Mouse (Mus musculus): ENCODE measurements at regions not wholly inside any gene's neighbourhood (a gene's known extent, or its start where the extent isn't known, plus 50 kb on each side); places are given as distances from the start of the nearest gene placed in this dataset.
A peak's percentile ranks its signal among the peaks of the same experiment; 100 is the strongest.

GRCm38 (mm10) chr3:37858624-37859302 lies 134.5 kb upstream of the Gm5148 start:
- ATAC-seq (no peak), DNase-seq (ENCODE audit: low spot score) (no peak)
- no peaks in the 10 kb centered on the region for H3K27me3 ChIP-seq (replicated peaks; ENCODE audit: insufficient read depth, low read length)
- no peaks in the 10 kb centered on the region for H3K9me3 ChIP-seq (ENCODE audit: low read length)
- no peak overlapping the region for H3K9ac ChIP-seq (replicated peaks; ENCODE audit: low read depth)
- TF ChIP-seq CTCF (IDR thresholded peaks at IDR 0.05) = no peak
- TF ChIP-seq EP300 (IDR thresholded peaks at IDR 0.05) = no peak
- H3K4me1 ChIP-seq (ENCODE audit: insufficient read depth, low read depth, low read length) = peaks cover 2% of the 10 kb centered on the region; the same call in 1 of the 2 replicates
- no peak overlapping the region for H3K4me3 ChIP-seq (ENCODE audit: low read depth, low read length)
- H3K4me2 ChIP-seq (replicated peaks; ENCODE audit: low read depth, low read length) = no peak overlapping the region
- no peaks in the 10 kb centered on the region for H3K36me3 ChIP-seq (ENCODE audit: insufficient read depth, low read length)
- H3K27ac ChIP-seq (ENCODE audit: low read length) = no peak overlapping the region
- 88% methylated on average over 6 of the region's 6 CpGs for WGBS

DNA sequence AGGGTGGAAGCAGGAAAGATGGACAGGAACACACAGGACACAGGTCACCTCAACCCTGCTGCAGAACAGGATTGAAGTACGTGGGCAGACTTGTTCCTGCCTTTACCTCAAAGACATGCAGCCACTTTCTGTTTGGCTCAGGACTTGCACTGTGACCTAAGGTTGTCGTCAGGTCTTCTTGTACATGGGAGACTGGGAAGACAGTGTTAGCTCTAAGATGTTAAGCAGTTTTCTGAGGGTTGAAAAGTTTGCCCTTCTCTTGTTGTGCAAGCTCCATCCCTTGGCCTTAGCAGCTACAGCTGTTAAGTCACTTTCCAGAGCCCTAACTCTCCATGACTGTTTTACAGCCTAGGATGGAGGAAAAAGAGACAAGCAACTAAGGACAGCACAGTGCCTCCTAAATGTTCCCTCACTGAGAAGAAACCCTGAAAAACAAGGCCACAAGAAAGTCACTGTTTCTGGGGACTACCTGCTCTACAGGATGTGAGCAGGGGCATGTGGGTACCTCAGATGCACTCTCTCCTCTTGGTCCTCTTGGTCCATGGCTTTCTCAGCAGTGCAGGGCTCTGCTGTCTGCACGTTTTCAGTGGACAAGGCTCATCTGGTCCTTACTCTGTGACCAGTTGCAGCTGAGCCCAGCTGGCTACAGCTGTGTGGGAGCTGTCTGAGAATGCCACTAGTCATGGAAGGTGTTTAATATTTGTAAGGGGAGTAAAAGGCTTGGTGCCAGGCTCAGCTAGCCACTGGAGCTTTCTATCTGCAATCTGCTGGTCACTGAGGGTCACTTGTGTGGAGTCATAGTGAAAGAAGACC lies 122.1 kb upstream of the Gm5148 start:
- no peak overlapping the region for H3K9ac ChIP-seq (replicated peaks; ENCODE audit: low read depth)
- no peak for TF ChIP-seq EP300 (IDR thresholded peaks at IDR 0.05)
- TF ChIP-seq CTCF (IDR thresholded peaks at IDR 0.05) = no peak
- no peaks in the 10 kb centered on the region for H3K36me3 ChIP-seq (ENCODE audit: insufficient read depth, low read length)
- DNase-seq (ENCODE audit: low spot score) (peak; percentile 53), ATAC-seq (peak; percentile 76)
- WGBS = 48% methylated on average over 3 of the region's 3 CpGs
- H3K4me3 ChIP-seq (ENCODE audit: low read depth, low read length) = no peak overlapping the region
- no peak overlapping the region for H3K27ac ChIP-seq (ENCODE audit: low read length)
- H3K4me1 ChIP-seq (ENCODE audit: insufficient read depth, low read depth, low read length) = no peaks in the 10 kb centered on the region
- no peaks in the 10 kb centered on the region for H3K9me3 ChIP-seq (ENCODE audit: low read length)
- no peaks in the 10 kb centered on the region for H3K27me3 ChIP-seq (replicated peaks; ENCODE audit: insufficient read depth, low read length)
- no peak overlapping the region for H3K4me2 ChIP-seq (replicated peaks; ENCODE audit: low read depth, low read length)

GRCm38 (mm10) chr3:37845313-37846023 lies 121.2 kb upstream of the Gm5148 start:
- ATAC-seq (peak; percentile 55), DNase-seq (ENCODE audit: low spot score) (peak; percentile 59)
- Histone ChIP-seq H3K27ac (ENCODE audit: low read length) (peak overlapping the region; percentile 1; the same call in 1 of the 2 replicates), H3K4me3 (ENCODE audit: low read depth, low read length) (no peak overlapping the region), H3K4me2 (replicated peaks; ENCODE audit: low read depth, low read length) (no peak overlapping the region), H3K9ac (replicated peaks; ENCODE audit: low read depth) (no peak overlapping the region), H3K9me3 (ENCODE audit: low read length) (no peaks in the 10 kb centered on the region), H3K36me3 (ENCODE audit: insufficient read depth, low read length) (no peaks in the 10 kb centered on the region), H3K27me3 (replicated peaks; ENCODE audit: insufficient read depth, low read length) (no peaks in the 10 kb centered on the region), H3K4me1 (ENCODE audit: insufficient read depth, low read depth, low read length) (no peaks in the 10 kb centered on the region)
- WGBS = 53% methylated on average over 11 of the region's 11 CpGs
- no peak for TF ChIP-seq CTCF (IDR thresholded peaks at IDR 0.05)
- TF ChIP-seq EP300 (IDR thresholded peaks at IDR 0.05) = peak; percentile 35; the same call in 1 of the 2 replicates

DNA sequence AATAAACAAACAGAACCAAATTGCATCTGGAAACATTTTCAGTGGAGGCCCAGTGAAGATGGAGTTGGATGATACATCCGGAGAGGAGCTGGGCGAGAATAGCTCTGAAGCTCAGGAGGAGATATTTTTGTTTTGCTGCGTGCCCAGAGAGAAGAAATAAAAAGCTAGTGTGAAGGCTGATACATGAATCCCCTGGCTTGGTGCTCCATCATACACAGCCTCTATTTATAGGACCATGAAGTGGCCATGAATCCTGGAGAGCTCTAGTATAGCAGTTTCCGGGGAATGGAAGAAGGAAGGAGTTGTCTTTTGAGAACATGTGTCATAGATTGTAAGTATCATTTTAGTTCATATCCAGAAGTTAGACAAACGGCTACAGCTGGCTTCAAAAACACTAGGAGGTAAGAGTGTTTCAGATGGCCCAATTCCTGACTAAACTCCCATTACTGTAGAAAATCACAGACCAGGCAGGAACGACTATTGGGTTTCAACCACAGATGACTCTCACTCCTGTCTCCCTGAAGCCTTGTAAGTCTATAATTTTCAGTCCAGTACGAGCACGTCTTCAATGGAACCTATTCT lies 120.5 kb upstream of the Gm5148 start:
- no peak overlapping the region for H3K4me3 ChIP-seq (ENCODE audit: low read depth, low read length)
- 66% methylated on average over 8 of the region's 8 CpGs for WGBS
- ATAC-seq (peak; percentile 42), DNase-seq (ENCODE audit: low spot score) (peak; percentile 35)
- H3K4me1 ChIP-seq (ENCODE audit: insufficient read depth, low read depth, low read length) = no peaks in the 10 kb centered on the region
- no peak overlapping the region for H3K4me2 ChIP-seq (replicated peaks; ENCODE audit: low read depth, low read length)
- H3K9me3 ChIP-seq (ENCODE audit: low read length) = no peaks in the 10 kb centered on the region
- 0 out of 2 replicates have a peak overlapping the region, but pooled peaks have one; percentile 1 for H3K27ac ChIP-seq (ENCODE audit: low read length)
- no peak overlapping the region for H3K9ac ChIP-seq (replicated peaks; ENCODE audit: low read depth)
- H3K36me3 ChIP-seq (ENCODE audit: insufficient read depth, low read length) = no peaks in the 10 kb centered on the region
- no peak for TF ChIP-seq EP300 (IDR thresholded peaks at IDR 0.05)
- no peak for TF ChIP-seq CTCF (IDR thresholded peaks at IDR 0.05)
- no peaks in the 10 kb centered on the region for H3K27me3 ChIP-seq (replicated peaks; ENCODE audit: insufficient read depth, low read length)

- Histone ChIP-seq H3K9me3 (ENCODE audit: low read length) (no peaks in the 10 kb centered on the region), H3K9ac (replicated peaks; ENCODE audit: low read depth) (no peak overlapping the region), H3K4me3 (ENCODE audit: low read depth, low read length) (no peak overlapping the region), H3K4me2 (replicated peaks; ENCODE audit: low read depth, low read length) (no peak overlapping the region), H3K27me3 (replicated peaks; ENCODE audit: insufficient read depth, low read length) (no peaks in the 10 kb centered on the region), H3K36me3 (ENCODE audit: insufficient read depth, low read length) (no peaks in the 10 kb centered on the region), H3K27ac (ENCODE audit: low read length) (no peak overlapping the region), H3K4me1 (ENCODE audit: insufficient read depth, low read depth, low read length) (no peaks in the 10 kb centered on the region)
- TF ChIP-seq EP300 (IDR thresholded peaks at IDR 0.05) (no peak), CTCF (IDR thresholded peaks at IDR 0.05) (no peak)
- peak; percentile 42 for DNase-seq (ENCODE audit: low spot score)
- 54% methylated on average over 7 of the region's 7 CpGs for WGBS
- ATAC-seq = no peak
Measured at GRCm38 (mm10) chr3:37842289-37842688, 118.0 kb upstream of the Gm5148 start.

- H3K27me3 ChIP-seq (replicated peaks; ENCODE audit: insufficient read depth, low read length) = no peaks in the 10 kb centered on the region
- H3K4me3 ChIP-seq (ENCODE audit: low read depth, low read length) = no peak overlapping the region
- no peak overlapping the region for H3K27ac ChIP-seq (ENCODE audit: low read length)
- H3K9me3 ChIP-seq (ENCODE audit: low read length) = no peaks in the 10 kb centered on the region
- no peak overlapping the region for H3K4me2 ChIP-seq (replicated peaks; ENCODE audit: low read depth, low read length)
- no peaks in the 10 kb centered on the region for H3K36me3 ChIP-seq (ENCODE audit: insufficient read depth, low read length)
- TF ChIP-seq EP300 (IDR thresholded peaks at IDR 0.05) = no peak
- no peak overlapping the region for H3K9ac ChIP-seq (replicated peaks; ENCODE audit: low read depth)
- no peaks in the 10 kb centered on the region for H3K4me1 ChIP-seq (ENCODE audit: insufficient read depth, low read depth, low read length)
- DNase-seq (ENCODE audit: low spot score) = peak; percentile 22
- ATAC-seq = no peak
- WGBS = 75% methylated on average over 11 of the region's 11 CpGs
Measured at GRCm38 (mm10) chr3:37838896-37839295, 114.6 kb upstream of the Gm5148 start.
